Mouse (Mus musculus): ENCODE measurements around the gene Dnah9.

Dnah9 gene

GRCm38 (mm10) chr11:65930359-65930758, 238.0 kb downstream of the Dnah9 start:
- DNase-seq (ENCODE audit: inconsistent age in 2 of 2, low spot score in 1 of 2): no peak

GRCm38 (mm10) chr11:65927962-65928361, 240.4 kb downstream of the Dnah9 start:
- no peak for DNase-seq (ENCODE audit: inconsistent age in 2 of 2, low spot score in 1 of 2)

DNA sequence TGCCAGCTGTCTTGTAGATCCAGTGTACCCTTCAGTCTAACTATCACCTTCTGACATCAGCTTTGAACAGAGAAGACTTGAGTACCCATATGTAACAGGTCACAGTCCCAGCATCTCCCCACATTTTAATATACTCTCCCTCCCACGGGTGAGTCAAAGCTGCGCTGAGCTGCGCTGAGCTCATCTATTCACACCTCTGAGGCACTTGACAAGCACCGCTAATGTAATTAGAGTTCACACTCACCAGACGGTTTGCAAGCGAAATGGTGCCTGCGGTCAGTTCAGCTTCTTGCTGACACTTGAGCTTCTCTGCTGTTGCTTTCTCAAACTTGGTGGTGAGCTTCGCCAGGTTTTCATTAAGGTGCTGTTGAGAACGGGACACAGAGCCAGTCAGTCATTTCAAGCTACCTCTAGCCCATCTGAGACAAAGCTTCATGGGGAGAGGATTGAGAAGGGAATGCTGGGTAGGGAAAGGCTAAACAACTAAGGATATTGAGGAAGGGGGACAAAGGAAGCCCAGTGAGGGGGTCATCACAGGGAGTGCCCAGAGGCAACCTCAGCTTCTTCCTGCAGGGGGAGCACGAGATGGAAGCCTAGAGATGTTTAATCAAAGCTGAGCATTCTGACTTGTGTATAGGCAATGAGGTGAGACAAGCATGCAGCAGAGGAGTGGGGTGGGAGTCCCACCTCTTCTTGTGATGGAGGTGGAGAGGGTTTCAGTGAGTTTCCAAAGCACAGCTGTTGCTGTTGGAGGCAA, 249.7 kb downstream of the Dnah9 start:
- no peak for DNase-seq (ENCODE audit: inconsistent age in 2 of 2, low spot score in 1 of 2)

DNA sequence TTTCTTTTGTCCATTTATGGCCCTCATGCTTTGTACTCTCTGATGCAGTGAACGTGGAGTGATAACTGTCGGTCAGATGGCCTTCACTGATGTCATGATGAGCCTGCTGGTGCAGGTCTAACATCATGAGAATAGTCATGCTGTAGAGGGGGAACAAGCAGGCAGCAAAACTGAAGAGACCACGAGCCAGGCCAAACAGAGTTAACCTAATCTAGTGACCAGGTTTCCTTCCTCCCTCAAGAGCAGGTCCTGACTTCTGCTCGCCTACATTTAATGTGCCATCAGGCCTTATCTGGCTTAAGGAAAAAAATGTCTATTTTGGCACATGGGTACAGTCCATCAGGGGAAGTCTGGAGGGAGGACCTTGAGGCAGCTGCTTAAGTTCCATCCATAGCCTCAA, 259.2 kb downstream of the Dnah9 start:
- no peak for DNase-seq (ENCODE audit: inconsistent age in 2 of 2, low spot score in 1 of 2)

DNA sequence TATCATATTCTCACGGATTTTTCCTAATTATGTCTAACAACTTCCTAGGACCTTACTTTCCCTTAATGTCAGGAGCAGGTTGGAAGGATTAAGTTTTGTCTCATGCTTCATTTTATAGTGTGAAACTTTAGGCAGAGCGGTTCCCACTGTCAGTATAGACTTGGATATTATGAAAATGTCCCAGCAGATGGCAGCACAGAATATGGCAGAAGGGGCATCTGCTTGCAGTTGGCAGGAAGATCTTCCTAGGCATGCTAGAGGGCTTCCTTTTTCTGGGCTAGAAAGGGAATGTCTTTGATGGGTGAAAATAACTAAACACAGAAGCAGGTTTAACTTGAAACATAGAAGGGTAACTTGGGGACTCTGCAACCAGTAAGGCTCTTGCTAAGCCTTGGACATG, 262.9 kb downstream of the Dnah9 start:
- DNase-seq (ENCODE audit: inconsistent age in 2 of 2, low spot score in 1 of 2): peak in 1 of 2 experiments; percentile 38

GRCm38 (mm10) chr11:65903944-65904343, 264.4 kb downstream of the Dnah9 start:
- DNase-seq (ENCODE audit: inconsistent age in 2 of 2, low spot score in 1 of 2): no peak

DNA sequence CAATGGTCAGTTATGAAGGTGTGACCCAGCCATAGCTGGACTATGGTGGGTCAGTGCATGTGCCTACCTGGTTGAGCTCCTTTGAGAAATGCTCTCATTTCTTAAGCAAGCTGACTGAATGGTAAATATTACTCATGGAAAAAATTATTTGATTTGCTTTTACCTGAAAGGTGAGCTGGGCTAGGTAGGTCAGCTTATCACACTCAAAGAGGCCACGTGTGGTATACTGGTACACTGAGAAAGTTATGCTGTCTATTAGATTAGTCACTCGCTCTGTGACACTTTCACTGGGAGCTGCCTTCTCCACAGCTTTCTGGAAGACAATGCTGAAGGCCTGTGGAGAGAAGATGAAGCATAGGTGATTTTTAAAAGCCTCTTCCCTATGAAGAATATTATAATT, 286.9 kb downstream of the Dnah9 start:
- DNase-seq (ENCODE audit: inconsistent age in 2 of 2, low spot score in 1 of 2): no peak

DNA sequence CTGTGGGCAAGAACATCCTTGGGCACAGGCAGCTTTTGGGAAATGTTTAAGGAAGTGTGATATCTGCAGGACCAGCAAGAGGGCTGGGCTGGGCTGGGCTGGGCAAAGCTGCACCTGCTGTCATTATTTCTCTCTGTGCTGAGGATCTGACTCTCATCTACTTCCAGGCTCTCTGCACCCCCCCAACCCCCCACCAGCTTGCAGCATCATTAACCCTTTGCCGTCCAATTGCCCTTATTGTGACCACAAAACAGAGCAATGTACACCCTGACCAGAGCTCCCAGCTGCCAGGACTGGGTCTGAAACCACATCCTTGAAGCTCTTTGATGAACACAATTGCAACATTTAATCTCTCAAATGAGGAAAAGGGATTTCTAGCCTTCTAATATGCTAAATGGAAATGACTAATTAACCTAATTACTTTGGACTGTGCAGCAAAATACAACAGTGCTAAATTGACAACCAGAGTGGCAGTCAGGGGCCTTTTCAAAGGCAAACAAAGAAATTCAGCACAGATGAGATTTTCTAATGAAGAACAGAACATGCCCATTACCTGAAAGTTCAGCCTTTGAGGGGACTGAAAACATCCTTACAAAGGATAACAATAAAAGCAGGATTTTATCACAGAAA, 291.1 kb downstream of the Dnah9 start:
- no peak for DNase-seq (ENCODE audit: inconsistent age in 2 of 2, low spot score in 1 of 2)

- DNase-seq (ENCODE audit: inconsistent age in 2 of 2, low spot score in 1 of 2): no peak
These were observed 306.9 kb downstream of the Dnah9 start for GRCm38 (mm10) chr11:65861476-65861875.

- DNase-seq (ENCODE audit: inconsistent age in 2 of 2, low spot score in 1 of 2): peak in 1 of 2 experiments; percentile 21
These were observed 316.3 kb downstream of the Dnah9 start for GRCm38 (mm10) chr11:65852066-65852465.

- DNase-seq (ENCODE audit: inconsistent age in 2 of 2, low spot score in 1 of 2): no peak
These were observed 321.9 kb downstream of the Dnah9 start for GRCm38 (mm10) chr11:65846446-65846845.

DNA sequence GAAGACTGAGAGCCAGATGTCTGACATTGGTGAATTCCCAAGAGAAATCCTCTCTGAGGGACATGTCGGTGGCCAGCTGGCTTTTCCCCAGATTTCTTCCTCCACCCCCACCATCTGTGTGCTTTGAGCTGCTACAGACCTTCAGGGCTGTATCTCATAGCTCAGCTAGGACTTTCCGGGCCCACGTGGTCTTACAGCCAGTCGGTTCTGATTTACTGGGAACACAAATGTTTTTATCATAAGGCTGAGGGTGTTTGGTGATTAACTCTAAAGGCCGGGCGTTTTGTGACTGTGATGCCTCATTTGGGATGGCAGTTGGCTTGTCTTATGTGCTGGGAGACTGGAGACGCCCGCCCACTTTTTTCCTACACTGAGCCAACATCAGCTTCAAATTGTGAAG, 329.4 kb downstream of the Dnah9 start:
- no peak for DNase-seq (ENCODE audit: inconsistent age in 2 of 2, low spot score in 1 of 2)

GRCm38 (mm10) chr11:65824556-65824955, 343.8 kb downstream of the Dnah9 start:
- DNase-seq (ENCODE audit: inconsistent age in 2 of 2, low spot score in 1 of 2): peak in 1 of 2 experiments; percentile 37

DNA sequence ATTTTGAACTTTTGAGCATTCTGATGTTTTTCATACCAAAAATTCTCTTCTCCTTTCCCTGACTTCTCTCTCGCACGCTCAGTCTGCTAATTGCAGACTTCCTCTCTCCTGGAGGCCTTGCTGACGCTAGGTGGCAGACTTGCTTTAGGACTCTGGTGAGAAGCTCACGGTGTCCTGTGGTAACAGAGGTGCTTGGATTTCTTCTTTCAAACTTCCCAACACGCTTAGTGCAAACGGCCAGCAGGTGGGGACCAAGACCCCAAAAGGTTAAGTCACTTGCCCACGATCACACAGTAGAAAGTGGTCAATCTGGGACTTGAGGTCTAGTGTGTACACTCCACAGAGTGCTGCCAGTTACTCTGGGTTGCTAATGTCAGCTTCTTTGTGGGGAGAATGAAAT, 347.5 kb downstream of the Dnah9 start:
- DNase-seq (ENCODE audit: inconsistent age in 2 of 2, low spot score in 1 of 2): peak; percentile 35 to 74

DNA sequence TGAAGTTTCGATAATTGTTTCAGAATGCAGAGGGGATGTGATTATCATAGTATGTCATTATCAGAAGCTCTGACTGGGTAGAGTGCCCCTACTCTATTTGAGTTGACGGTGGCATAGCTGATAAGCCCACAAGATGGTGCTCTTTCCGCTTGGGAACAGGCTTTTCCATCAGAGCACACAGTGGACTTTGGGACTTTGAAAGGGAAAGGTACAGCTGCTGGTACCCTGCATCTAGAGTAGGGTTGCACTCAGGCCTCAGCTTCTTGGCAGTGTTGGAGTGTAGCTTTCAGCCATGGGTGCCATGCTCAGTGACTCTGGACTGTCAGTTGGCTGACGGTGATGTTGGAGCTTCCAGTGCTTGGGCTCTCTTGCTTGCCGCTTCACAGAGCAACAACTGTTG, 348.1 kb downstream of the Dnah9 start:
- no peak for DNase-seq (ENCODE audit: inconsistent age in 2 of 2, low spot score in 1 of 2)

GRCm38 (mm10) chr11:65818193-65818592, 350.2 kb downstream of the Dnah9 start:
- DNase-seq (ENCODE audit: inconsistent age in 2 of 2, low spot score in 1 of 2): no peak

DNA sequence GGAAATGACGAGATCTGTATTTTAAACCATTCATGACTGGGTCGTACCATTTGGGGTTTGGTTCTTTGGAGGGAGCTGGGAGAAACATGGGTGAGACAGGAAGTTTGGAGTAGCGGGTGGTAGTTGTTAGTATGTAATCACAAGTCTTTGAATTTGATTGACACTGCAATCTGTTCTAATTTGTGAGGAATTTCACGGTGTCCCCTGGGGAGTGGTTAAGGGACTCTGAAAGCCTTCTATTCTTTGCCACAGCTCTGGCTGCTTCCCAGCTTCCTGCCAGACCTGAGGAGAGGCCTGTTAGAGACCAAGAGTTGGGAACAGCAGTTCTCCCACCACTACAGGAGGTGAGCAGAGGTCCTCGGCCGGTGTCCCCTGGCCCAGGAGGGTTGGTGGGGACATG, 352.1 kb downstream of the Dnah9 start:
- no peak for DNase-seq (ENCODE audit: inconsistent age in 2 of 2, low spot score in 1 of 2)

- DNase-seq (ENCODE audit: inconsistent age in 2 of 2, low spot score in 1 of 2): no peak
These were observed 354.0 kb downstream of the Dnah9 start for GRCm38 (mm10) chr11:65814381-65814780.

DNA sequence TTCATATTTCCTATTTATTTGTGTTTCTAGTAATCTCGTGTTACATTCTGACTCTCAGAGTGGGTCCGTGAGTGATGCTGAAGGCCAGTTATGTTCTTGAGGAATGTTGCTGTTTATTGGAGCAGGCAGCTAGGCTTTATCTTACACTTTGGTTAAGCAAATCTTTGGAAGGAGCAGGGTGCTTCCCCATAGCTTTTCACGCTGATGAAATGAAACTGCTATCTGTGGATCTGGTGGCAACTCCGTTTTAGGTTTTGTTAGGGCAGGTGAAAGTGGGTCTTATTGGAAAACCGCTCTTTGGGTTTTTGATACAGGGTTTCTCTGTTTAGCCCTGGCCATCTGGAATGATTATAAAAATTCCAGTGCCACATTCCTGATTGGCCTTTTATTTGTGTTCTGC, 356.3 kb downstream of the Dnah9 start:
- DNase-seq (ENCODE audit: inconsistent age in 2 of 2, low spot score in 1 of 2): no peak

- DNase-seq (ENCODE audit: inconsistent age in 2 of 2, low spot score in 1 of 2): no peak
These were observed 360.8 kb downstream of the Dnah9 start for GRCm38 (mm10) chr11:65807601-65808000.

DNA sequence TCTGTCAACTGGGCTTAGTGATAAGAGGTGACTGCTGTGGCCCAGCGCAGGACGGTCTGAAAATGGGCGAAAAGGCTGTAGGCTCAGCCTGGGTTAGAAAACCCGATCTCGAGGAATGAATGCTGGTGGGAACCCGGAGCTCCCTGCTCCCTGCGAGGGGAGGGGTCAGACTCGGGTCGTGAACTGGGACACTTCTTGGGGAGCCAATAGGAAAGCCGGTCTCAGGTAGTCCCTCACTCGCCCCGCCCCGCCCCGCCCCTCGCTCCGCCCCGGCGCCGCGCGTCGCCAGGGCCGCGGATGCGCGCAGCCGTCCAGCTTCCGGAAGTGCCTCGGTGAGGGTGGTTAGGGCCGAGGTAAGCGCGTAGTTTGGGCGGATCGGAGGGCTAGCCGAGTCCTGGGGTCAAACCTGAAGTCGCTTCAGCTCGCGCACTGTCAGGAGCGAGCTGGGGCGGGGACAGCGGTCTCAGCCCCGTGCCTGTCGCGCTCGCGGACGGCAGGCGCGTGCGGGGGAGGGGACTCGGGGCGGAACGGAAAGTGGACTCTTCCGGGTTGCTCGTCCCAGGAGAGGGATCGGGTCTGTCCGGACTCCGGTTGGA, 361.3 kb downstream of the Dnah9 start, which contains the start of gene Zkscan6:
Gene Zkscan6 (plus strand): TSS at position 267 of the 596 bp plus-strand sequence.
- peak; percentile 91 to 96 for DNase-seq (ENCODE audit: inconsistent age in 2 of 2, low spot score in 1 of 2)

DNA sequence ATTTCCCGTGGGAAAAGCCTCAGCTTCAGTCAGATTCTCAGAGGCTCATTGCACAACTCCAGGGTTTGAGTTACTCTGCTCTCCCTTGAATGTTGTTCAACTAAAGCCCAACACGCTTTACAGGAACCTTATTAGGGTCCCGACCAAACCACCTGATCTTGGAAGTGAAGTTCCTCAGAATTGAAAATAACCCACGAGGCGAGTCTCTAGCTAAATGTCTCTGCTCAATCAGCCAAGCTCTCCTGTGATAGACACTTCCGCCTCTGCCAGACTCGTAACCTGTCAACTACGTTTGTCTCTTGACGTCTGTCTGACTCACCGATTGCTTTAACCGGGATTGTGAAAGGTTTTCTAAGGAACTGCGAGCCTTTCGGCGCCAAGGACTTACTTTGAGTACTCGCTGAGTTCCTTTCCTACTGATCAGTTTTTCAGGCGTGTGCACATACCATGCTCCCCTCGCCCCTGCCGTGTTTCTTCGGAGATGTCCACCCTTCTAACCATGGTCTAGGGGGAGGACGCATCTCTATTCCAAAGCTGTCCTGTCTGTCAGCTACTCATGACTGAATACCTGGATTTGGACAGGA, 361.9 kb downstream of the Dnah9 start:
- DNase-seq (ENCODE audit: inconsistent age in 2 of 2, low spot score in 1 of 2): peak; percentile 78 to 93
